Mouse (Mus musculus) 416B (cell line): ENCODE measurements around the gene Cyp2c23.
A peak's percentile ranks its signal among the peaks of the same experiment; 100 is the strongest.

Source experiments
- DNase-seq: peaks from one replicate; pipeline ENCODE4 v3.0.0; 2011; ENCODE audit warnings: low read depth

Gene Cyp2c23

GRCm38 (mm10) chr19:44023066-44023465, 5.9 kb downstream of the Cyp2c23 start:
- no peak for DNase-seq

DNA sequence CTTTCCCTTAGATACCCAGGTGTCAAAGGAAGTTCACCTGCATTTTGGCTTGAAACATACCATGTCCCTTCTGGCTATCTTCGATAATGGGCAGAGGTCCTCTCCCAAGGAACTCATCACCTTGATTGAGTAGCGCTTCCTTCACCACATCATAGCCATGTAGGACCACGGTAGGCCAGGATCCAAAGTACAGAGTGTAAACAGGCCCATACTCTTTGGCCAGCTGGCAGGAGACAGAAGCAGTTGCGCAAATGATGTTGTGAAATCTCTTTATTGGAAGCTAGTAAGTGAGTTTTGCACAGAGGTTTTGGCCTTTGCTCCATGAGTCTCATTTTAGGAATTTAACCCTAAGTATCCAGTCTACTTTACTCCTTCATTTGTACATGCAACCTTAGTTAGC, 7.5 kb downstream of the Cyp2c23 start:
- peak; percentile 58 for DNase-seq

DNA sequence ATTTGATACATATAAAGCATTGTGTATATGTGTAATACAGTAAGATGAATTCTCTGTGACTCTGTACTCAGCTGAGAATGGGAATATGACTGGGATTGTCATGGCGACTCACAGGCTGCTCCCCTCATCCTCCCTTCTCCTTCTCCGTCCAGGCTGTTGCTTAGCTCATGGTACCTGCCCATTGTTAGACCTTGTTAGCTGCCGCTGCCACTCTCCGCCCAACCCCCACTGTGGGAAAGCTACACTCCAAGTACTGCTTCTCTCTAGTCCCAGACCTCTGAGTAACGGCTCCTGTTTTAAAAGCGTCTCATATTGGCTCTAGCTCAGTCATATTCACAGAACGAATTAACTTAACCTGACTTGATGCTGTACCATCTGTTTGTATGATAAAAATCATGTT, 9.3 kb downstream of the Cyp2c23 start:
- no peak for DNase-seq

DNA sequence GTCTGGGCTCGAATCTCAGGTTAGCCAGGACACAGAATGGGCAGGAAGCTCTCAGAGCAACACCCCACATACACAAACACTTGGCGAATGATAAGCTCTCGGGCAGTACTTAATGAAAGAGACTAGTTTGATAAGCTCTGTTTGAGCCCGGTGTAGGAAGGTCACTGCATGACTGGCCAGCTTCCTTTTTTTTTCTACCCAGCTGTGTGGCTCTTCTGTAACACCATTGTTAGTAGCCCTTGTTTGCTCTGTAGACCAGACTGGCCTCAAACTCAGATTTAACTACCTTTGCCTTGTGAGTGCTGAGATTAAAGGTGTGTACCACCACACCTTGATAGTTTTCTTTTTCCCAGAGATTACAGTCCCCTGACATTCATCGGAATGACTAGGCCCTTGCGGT, 15.1 kb downstream of the Cyp2c23 start:
- DNase-seq = no peak

DNA sequence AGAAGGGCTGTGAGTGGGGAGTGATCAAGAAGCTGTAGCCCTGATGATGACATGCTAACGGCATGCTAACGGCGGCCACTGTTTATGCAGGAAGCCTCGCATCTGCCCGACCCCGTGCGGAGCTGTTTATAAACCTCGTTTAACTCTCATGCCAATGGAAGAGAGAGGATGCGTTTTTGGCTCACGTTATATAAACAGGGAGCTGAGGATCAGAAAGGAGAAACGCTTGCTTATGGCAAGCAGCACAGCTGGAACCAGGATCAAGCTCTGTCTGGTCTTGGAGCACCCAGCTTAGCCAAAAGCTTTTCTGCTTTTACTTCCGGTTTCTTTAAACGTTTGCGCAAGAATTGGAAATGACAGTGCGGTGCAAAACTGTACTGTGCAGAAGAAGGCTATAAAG, 20.2 kb downstream of the Cyp2c23 start:
- peak; percentile 20 for DNase-seq

- DNase-seq = no peak
Observed at GRCm38 (mm10) chr19:44007186-44007585, 21.8 kb downstream of the Cyp2c23 start.

- DNase-seq = no peak
Observed at GRCm38 (mm10) chr19:44005025-44005424, 24.0 kb downstream of the Cyp2c23 start.

- DNase-seq = no peak
Observed at GRCm38 (mm10) chr19:44004261-44004660, 24.7 kb downstream of the Cyp2c23 start.

GRCm38 (mm10) chr19:44000720-44001119, 28.3 kb downstream of the Cyp2c23 start:
- no peak for DNase-seq

- no peak for DNase-seq
Observed at GRCm38 (mm10) chr19:44000061-44000460, 28.9 kb downstream of the Cyp2c23 start.

DNA sequence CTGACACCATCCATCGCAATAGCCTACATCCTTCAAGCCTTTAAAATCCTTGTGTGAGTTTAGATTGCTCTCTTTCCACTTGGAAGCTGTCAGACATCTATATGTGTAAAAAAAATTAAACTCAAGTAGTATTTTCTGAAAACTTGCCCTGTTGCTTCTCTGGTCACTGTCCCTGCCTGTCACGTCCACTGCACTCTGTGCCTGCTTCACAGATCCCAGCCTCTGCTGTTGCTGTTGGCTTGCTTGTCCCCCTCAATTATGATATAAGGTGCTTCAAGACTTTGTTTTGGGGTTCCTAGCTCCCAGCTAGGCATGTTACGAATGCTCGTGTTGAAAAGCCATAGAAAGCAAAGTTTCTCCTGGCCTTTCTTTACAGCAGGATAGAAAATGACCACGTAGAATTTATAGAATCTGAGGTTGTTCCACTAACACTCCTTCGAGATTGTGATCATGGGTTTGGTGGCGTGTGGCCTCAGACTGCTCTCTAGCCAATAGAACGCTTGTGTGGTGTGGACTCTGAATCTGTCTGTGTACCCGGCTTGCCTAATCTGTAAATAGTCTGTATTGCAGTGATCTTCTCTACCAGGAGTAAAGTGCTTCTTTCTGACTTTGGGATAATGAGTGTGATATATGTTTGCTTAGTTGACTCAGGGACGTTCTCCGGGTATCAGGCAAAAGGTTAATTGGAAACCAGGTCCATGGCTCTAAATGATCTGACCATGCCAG, 30.0 kb downstream of the Cyp2c23 start:
- DNase-seq = no peak

- no peak for DNase-seq
Observed at GRCm38 (mm10) chr19:43998101-43998500, 30.9 kb downstream of the Cyp2c23 start.

DNA sequence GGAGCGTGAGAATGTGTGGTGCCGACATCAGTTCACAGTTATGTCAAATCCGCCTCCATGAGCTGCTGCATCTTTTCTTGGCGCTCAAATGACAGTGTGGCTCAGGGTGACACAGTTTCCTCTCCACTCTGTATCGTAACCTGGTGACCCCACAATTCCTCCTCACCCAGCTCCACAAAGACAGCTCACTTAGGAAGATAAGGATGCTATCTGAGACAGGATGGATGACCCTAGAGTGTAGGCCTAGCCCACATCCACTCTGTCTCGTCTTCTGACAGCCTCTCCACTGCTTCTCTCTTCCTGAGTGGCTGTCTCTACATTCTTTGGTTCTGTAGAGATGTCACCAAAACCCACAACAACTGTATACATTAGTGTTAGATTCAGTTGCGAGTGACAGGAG, 33.6 kb downstream of the Cyp2c23 start:
- no peak for DNase-seq

GRCm38 (mm10) chr19:43992464-43992863, 36.5 kb downstream of the Cyp2c23 start:
- DNase-seq = no peak

GRCm38 (mm10) chr19:43990362-43990761, 38.6 kb downstream of the Cyp2c23 start:
- DNase-seq = no peak

DNA sequence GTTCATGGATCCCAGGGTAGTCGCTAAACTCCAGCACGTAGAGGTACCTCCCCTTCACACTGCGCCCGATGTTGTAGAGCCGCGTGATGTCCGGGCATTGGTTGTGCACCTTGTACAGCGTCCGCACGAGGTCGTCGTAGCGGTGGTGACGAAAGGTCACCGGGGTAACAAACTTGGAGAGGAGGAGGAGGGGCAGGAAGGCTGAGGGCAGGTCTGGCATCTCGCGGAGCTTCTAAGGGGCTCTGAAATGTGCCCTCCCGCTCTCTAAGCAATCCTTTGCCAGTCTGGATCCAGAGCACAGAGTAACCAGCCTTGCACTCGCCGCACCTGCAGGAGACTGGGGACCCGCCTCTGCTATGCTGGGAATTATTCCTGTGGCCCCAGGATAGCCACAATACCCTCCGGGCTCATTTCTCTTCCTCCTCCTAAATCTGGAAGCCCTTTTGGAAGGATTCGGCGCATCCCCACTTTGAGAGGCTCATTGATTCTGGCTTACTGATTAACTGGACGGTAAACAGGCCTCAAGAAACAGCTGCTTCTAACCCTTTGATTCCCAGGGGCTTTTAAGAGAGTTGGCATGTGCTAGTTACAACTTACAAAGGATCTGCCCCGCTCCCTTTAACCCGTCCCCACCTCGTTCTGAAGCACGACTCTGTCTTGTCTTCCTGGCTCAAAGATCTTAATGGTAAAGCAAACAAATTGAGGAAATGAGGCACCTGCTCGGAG, 42.8 kb downstream of the Cyp2c23 start, which contains the start of gene Cpn1:
Gene Cpn1 (minus strand): TSS at position 488 of the 726 bp plus-strand sequence.
- DNase-seq = no peak

DNA sequence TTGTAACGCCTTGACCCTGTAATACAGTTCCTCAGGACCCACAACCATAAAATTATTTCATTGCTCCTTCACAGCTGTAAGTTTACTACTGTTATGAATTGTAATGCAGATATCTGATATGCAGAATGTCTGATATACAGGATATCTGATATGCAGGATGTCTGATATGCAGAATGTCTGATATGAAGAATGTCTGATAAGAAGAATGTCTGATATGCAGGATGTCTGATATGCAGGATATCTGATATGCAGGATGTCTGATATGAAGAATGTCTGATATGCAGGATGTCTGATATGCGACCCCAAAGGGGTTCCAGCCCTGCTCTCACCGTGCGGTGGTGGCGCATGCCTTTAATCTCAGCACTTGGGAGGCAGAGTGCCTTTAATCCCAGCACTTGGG, 47.0 kb downstream of the Cyp2c23 start:
- peak; percentile 16 for DNase-seq

GRCm38 (mm10) chr19:43980711-43981110, 48.3 kb downstream of the Cyp2c23 start:
- no peak for DNase-seq

DNA sequence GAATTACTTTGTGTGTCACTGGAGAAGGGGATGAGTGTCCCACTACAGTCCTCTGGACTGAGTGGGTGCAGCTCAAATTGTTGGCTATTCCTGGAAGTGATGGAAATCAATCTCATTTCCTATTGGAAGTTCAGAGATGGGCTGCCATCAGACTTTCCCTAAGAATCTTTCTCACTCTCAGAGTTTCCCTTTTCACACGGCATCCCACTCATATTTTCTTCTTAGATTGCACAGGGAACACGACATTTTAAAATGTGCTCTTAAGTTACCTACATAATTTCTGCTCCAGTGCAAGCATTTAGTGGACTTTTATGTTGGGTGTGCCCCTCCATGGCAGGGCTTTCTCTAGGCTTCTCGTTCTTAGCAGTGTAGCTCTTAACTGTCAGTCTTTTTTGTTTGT, 51.2 kb downstream of the Cyp2c23 start:
- no peak for DNase-seq

- DNase-seq = no peak
Observed at GRCm38 (mm10) chr19:43976661-43977060, 52.3 kb downstream of the Cyp2c23 start.

DNA sequence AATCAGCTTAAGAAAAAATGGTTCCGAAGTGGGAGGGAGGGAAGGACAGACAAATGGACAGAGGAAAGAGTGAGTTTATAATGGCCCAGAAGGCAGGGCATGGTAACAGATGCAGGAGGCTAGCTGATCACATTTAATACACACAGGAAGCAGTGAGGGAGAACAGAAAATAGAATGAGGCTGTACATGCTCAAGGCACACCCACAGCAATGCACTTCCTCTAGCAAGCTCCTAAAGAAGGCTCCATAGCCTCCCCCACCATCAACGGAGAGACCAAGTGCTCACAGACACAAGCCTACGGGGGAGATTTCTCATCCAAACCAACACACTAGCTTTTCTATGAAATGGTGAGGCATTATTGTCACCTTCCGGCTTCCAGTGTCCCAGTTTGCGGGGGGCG, 54.8 kb downstream of the Cyp2c23 start:
- no peak for DNase-seq

- DNase-seq = no peak
Observed at GRCm38 (mm10) chr19:43973711-43974110, 55.3 kb downstream of the Cyp2c23 start.

DNA sequence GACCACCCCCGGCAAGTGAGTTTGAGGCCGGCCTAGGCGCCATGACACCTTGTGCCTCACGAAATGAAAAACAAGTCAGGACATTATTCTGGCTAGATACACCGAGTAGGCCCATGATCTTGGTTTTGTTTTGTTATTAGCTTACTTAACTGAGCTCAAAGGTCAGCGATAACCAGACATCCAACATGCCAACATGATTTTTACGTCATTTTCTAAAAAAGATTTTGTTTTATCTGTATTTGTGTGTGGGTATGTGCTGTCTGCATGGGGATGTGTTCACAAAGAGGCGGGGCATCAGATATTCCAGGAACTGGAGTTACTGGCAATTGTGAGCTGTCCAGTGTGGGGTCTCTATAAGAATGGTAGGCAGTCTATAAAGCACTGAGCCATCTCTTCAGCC, 56.9 kb downstream of the Cyp2c23 start:
- no peak for DNase-seq
